Mouse (Mus musculus) B cell, adult 67 days (primary cell): ENCODE data around the gene Olfr417. TPM values are rescaled to one million over a fixed set of nuclear protein-coding genes. Genes with fewer than 3 reads are reported as not detected.

Experiments used
- total RNA-seq, 2 experiments: library from RNA; stranded (reverse); gene quantifications; 4 replicates each; pipeline ENCODE4 v1.2.4; 2023

Gene Olfr417
- not detected for total RNA-seq

GRCm38 (mm10) chr1:174364882-174365451 is at the start of gene Olfr417:
Gene Olfr417 (plus strand): TSS chr1:174365122.

DNA sequence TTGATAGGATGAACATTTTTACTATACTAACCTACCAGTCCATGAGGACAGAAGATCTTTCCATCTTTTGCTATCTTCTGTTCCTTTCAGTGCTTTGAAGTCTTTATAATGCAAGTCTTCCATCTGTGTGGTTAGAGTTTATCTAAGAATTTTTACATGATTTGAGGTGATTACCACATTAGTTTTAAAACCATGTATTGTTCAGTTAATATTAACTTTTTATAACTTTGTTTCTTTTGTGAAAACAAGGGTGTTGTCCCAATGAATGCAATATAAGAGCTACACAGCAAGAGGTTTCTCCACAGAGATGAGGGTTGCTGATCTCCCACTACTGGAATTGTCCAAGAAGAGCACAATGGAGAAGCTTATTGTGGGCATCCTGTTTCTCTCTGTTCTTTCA is 34.7 kb upstream of the Olfr417 start, which contains the start of gene Mptx1:
TSS of gene Mptx1 (plus strand) at position 301 of the 400 bp plus-strand sequence.

DNA sequence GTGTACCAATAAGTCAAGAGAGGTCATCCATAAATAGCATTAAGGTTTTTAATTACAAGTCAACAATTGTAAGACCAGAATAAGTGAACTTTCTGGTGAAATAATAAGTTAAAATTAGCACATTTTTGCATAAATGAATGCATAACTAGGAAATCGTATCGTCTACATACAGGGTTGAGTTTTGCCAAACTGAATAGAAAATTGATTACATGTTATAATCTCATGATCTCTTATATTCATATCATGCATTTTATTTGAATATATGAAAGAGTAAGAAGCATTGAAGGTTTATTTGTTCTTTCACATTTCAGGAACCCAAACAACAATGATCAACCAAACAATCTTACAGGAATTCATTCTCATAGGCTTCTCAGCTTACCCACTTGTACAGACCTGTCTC is 25.8 kb downstream of the Olfr417 start, which contains the start of gene Olfr248:
TSS of gene Olfr248 (plus strand) at position 301 of the 400 bp plus-strand sequence.

GRCm38 (mm10) chr1:174423764-174424163 is 58.8 kb downstream of the Olfr417 start, which contains the start of gene Olfr414:
Gene Olfr414 (plus strand): TSS chr1:174424064.

Other genes with a start within 250 kb of the Olfr417 start
- not detected for gene Olfr231, start 244.0 kb upstream of the Olfr417 start, total RNA-seq
- gene Olfr424, start 233.6 kb upstream of the Olfr417 start, total RNA-seq: not detected
- not detected for gene Olfr420, start 209.5 kb upstream of the Olfr417 start, total RNA-seq
- under 1 TPM in 1 of 2 experiments, not detected in 1; 0.20 TPM for gene Spta1, start 192.3 kb upstream of the Olfr417 start, total RNA-seq
- gene Olfr419, start 113.1 kb upstream of the Olfr417 start, total RNA-seq: not detected
- not detected for gene Mptx1, start 34.6 kb upstream of the Olfr417 start, total RNA-seq
- not detected for gene Olfr248, start 25.9 kb downstream of the Olfr417 start, total RNA-seq
- gene Olfr414, start 58.9 kb downstream of the Olfr417 start, total RNA-seq: not detected
- not detected for gene Olfr220, start 77.0 kb downstream of the Olfr417 start, total RNA-seq
- under 1 TPM; 0.29 to 0.36 TPM for gene Fmn2, start 136.7 kb downstream of the Olfr417 start, total RNA-seq